Mouse (Mus musculus) embryonic facial prominence, embryonic 13.5 days (tissue): ENCODE results near the gene P2ry14. TPM values are rescaled to one million over a fixed set of nuclear protein-coding genes. Genes with fewer than 3 reads are reported as not detected.
"Not testable (repeated sequence)": the region's sequence is repeated elsewhere in the genome, so short reads cannot be mapped to it uniquely, and the experiment has no call there.

ENCODE experiments used
- ATAC-seq: fragments of 200-750 bp; cut with Nextera tagmentation; 2 replicates; pipeline ENCODE4 v1.8.0; 2017; ENCODE audit warnings: low read depth; ENCODE audit not compliant: insufficient number of reproducible peaks, insufficient read depth, low FRiP score, low TSS enrichment
- H3K27ac ChIP-seq: fragments of 300-500 bp; sonication (generic); 2 replicates; pipeline ENCODE4 v1.5.1; 2015; ENCODE audit warnings: moderate library complexity, mild to moderate bottlenecking, inconsistent platforms
- H3K27me3 ChIP-seq: fragments of 300-500 bp; sonication (generic); 2 replicates; pipeline ENCODE4 v1.6.1; 2015; ENCODE audit warnings: mild to moderate bottlenecking, inconsistent platforms
- H3K36me3 ChIP-seq: fragments of 300-500 bp; sonication (generic); 2 replicates; pipeline ENCODE4 v1.6.1; 2015; ENCODE audit warnings: mild to moderate bottlenecking, inconsistent platforms
- H3K4me1 ChIP-seq: fragments of 300-500 bp; sonication (generic); 2 replicates; pipeline ENCODE4 v1.6.1; 2015; ENCODE audit warnings: inconsistent platforms
- H3K4me2 ChIP-seq: fragments of 300-500 bp; sonication (generic); 2 replicates; pipeline ENCODE4 v1.6.1; 2015; ENCODE audit warnings: moderate library complexity, mild to moderate bottlenecking, inconsistent platforms
- H3K4me3 ChIP-seq: fragments of 300-500 bp; sonication (generic); 2 replicates; pipeline ENCODE4 v1.5.1; 2015; ENCODE audit warnings: mild to moderate bottlenecking, inconsistent platforms
- H3K9ac ChIP-seq: fragments of 300-500 bp; sonication (generic); 2 replicates; pipeline ENCODE4 v1.6.1; 2015; ENCODE audit warnings: mild to moderate bottlenecking, inconsistent platforms
- H3K9me3 ChIP-seq: fragments of 300-500 bp; sonication (generic); 2 replicates; pipeline ENCODE4 v1.6.1; 2016; ENCODE audit warnings: inconsistent platforms
- WGBS: fragments of 180-500 bp; shearing (Covaris S2); methylation state at CpG from one replicate; pipeline ENCODE4 v1.1.7; 2015; ENCODE audit warnings: mixed read lengths; 5-methylcytosine and 5-hydroxymethylcytosine counted together
- polyA plus RNA-seq: library from polyadenylated mRNA; unstranded; fragments of >200 nt; fragmentation: Nextera tagmentation; extraction: Ambion mirVana; gene quantifications from 2 replicates; pipeline ENCODE4 v1.2.1, GENCODE M21; 2015

P2ry14 gene
- polyA plus RNA-seq, 1 experiment from 2014 or later = 2.1 TPM

GRCm38 (mm10) chr3:59102146-59102545 lies 51.3 kb downstream of the P2ry14 start:
- H3K9me3 ChIP-seq = no peaks in the 10 kb centered on the region
- H3K27me3 ChIP-seq = no peaks in the 10 kb centered on the region
- 91% methylated on average over 2 of the region's 2 CpGs for WGBS
- no peak for ATAC-seq
- H3K9ac ChIP-seq = no peak overlapping the region
- H3K4me2 ChIP-seq = no peak overlapping the region
- no peaks in the 10 kb centered on the region for H3K36me3 ChIP-seq
- no peak overlapping the region for H3K27ac ChIP-seq
- H3K4me3 ChIP-seq = no peak overlapping the region
- peaks cover 4% of the 10 kb centered on the region; the same call in 1 of the 2 replicates for H3K4me1 ChIP-seq

GRCm38 (mm10) chr3:59101218-59101986 lies 52.0 kb downstream of the P2ry14 start, which contains the start of gene Gpr171:
Gpr171 (minus strand) TSS chr3:59101821.
- Histone ChIP-seq H3K36me3 (no peaks in the 10 kb centered on the region), H3K9me3 (no peaks in the 10 kb centered on the region), H3K4me2 (no peak within 1 kb of the TSS), H3K4me3 (no peak within 1 kb of the TSS), H3K27ac (no peak within 1 kb of the TSS), H3K9ac (no peak within 1 kb of the TSS), H3K27me3 (no peaks in the 10 kb centered on the region), H3K4me1 (peaks cover 4% of the 10 kb centered on the region; the same call in 1 of the 2 replicates)
- no peak for ATAC-seq
- whole genome bisulfite sequencing = 68% methylated on average over 6 of the region's 6 CpGs

- Histone ChIP-seq H3K9ac (no peak overlapping the region), H3K27ac (no peak overlapping the region), H3K4me1 (peaks cover 4% of the 10 kb centered on the region; the same call in 1 of the 2 replicates), H3K4me2 (no peak overlapping the region), H3K36me3 (no peaks in the 10 kb centered on the region), H3K4me3 (no peak overlapping the region), H3K27me3 (no peaks in the 10 kb centered on the region), H3K9me3 (no peaks in the 10 kb centered on the region)
- 89% methylated on average over 10 of the region's 10 CpGs for WGBS
- ATAC-seq = no peak
Measured at GRCm38 (mm10) chr3:59098540-59098939, 54.9 kb downstream of the P2ry14 start.

GRCm38 (mm10) chr3:59097421-59097820 lies 56.0 kb downstream of the P2ry14 start:
- Histone ChIP-seq H3K4me3 (no peak overlapping the region), H3K4me2 (no peak overlapping the region), H3K27ac (no peak overlapping the region), H3K4me1 (peaks cover 9% of the 10 kb centered on the region; the same call in 1 of the 2 replicates), H3K9ac (no peak overlapping the region), H3K9me3 (no peaks in the 10 kb centered on the region), H3K36me3 (no peaks in the 10 kb centered on the region), H3K27me3 (no peaks in the 10 kb centered on the region)
- 78% methylated on average over 6 of the region's 6 CpGs for WGBS
- ATAC-seq = no peak

GRCm38 (mm10) chr3:59092702-59093101 lies 60.7 kb downstream of the P2ry14 start:
- WGBS = 72% methylated on average over 11 of the region's 11 CpGs

GRCm38 (mm10) chr3:59080919-59081318 lies 72.5 kb downstream of the P2ry14 start:
- Histone ChIP-seq H3K36me3 (no peaks in the 10 kb centered on the region), H3K4me1 (peaks cover 12% of the 10 kb centered on the region), H3K27me3 (no peaks in the 10 kb centered on the region), H3K9me3 (no peaks in the 10 kb centered on the region), H3K4me3 (no peak overlapping the region), H3K9ac (0 out of 2 replicates have a peak overlapping the region, but pooled peaks have one; percentile 27), H3K4me2 (0 out of 2 replicates have a peak overlapping the region, but pooled peaks have one; percentile 1), H3K27ac (no peak overlapping the region)
- 0 out of 2 replicates have a peak, but pooled peaks have one; percentile 17 for ATAC-seq
- WGBS = 10% methylated on average over 7 of the region's 7 CpGs

More at GRCm38 (mm10) chr3:59092702-59093101, 60.7 kb downstream of the P2ry14 start:
- no peaks in the 10 kb centered on the region for H3K9me3 ChIP-seq
- H3K4me2 ChIP-seq = no peak overlapping the region
- H3K4me1 ChIP-seq = 0 out of 2 replicates have a peak, but pooled peaks cover 5% of the 10 kb centered on the region
- H3K9ac ChIP-seq = no peak overlapping the region
- no peaks in the 10 kb centered on the region for H3K27me3 ChIP-seq
- ATAC-seq = no peak
- no peak overlapping the region for H3K27ac ChIP-seq
- no peak overlapping the region for H3K4me3 ChIP-seq
- no peaks in the 10 kb centered on the region for H3K36me3 ChIP-seq

GRCm38 (mm10) chr3:59080293-59080916 lies 73.0 kb downstream of the P2ry14 start:
- no peak overlapping the region for H3K9ac ChIP-seq
- ATAC-seq = 0 out of 2 replicates have a peak, but pooled peaks have one; percentile 43
- peaks cover 12% of the 10 kb centered on the region for H3K4me1 ChIP-seq
- 11% methylated on average over 6 of the region's 6 CpGs for WGBS
- H3K4me2 ChIP-seq = 0 out of 2 replicates have a peak overlapping the region, but pooled peaks have one; percentile 1
- H3K4me3 ChIP-seq = no peak overlapping the region
- H3K36me3 ChIP-seq = no peaks in the 10 kb centered on the region
- H3K9me3 ChIP-seq = no peaks in the 10 kb centered on the region
- no peak overlapping the region for H3K27ac ChIP-seq
- no peaks in the 10 kb centered on the region for H3K27me3 ChIP-seq

GRCm38 (mm10) chr3:59079327-59079726 lies 74.1 kb downstream of the P2ry14 start:
- Histone ChIP-seq H3K4me1 (peaks cover 12% of the 10 kb centered on the region), H3K27ac (no peak overlapping the region), H3K4me3 (no peak overlapping the region), H3K9ac (no peak overlapping the region), H3K36me3 (no peaks in the 10 kb centered on the region), H3K27me3 (no peaks in the 10 kb centered on the region), H3K4me2 (no peak overlapping the region), H3K9me3 (no peaks in the 10 kb centered on the region)
- no peak for ATAC-seq
- 36% methylated on average over 4 of the region's 4 CpGs for WGBS

- H3K9me3 ChIP-seq = no peaks in the 10 kb centered on the region
- no peaks in the 10 kb centered on the region for H3K36me3 ChIP-seq
- H3K27me3 ChIP-seq = no peaks in the 10 kb centered on the region
- no peak overlapping the region for H3K27ac ChIP-seq
- WGBS = 52% methylated on average over 11 of the region's 11 CpGs
- peaks cover 12% of the 10 kb centered on the region for H3K4me1 ChIP-seq
- no peak for ATAC-seq
- no peak overlapping the region for H3K4me3 ChIP-seq
- no peak overlapping the region for H3K9ac ChIP-seq
- H3K4me2 ChIP-seq = no peak overlapping the region
Measured at GRCm38 (mm10) chr3:59078585-59078984, 74.8 kb downstream of the P2ry14 start.

GRCm38 (mm10) chr3:59077278-59077677 lies 76.1 kb downstream of the P2ry14 start:
- Histone ChIP-seq H3K36me3 (no peaks in the 10 kb centered on the region), H3K4me1 (peaks cover 12% of the 10 kb centered on the region), H3K9ac (no peak overlapping the region), H3K27ac (no peak overlapping the region), H3K27me3 (no peaks in the 10 kb centered on the region), H3K4me2 (no peak overlapping the region), H3K9me3 (no peaks in the 10 kb centered on the region), H3K4me3 (no peak overlapping the region)
- 56% methylated on average over 4 of the region's 4 CpGs for WGBS
- ATAC-seq = no peak

GRCm38 (mm10) chr3:59069071-59069470 lies 84.3 kb downstream of the P2ry14 start:
- H3K4me2 ChIP-seq, ATAC-seq, H3K9ac ChIP-seq, H3K4me3 ChIP-seq, H3K27ac ChIP-seq, H3K36me3 ChIP-seq, H3K4me1 ChIP-seq, H3K27me3 ChIP-seq, H3K9me3 ChIP-seq: not testable (repeated sequence)
- 88% methylated on average over 1 of the region's 1 CpGs for WGBS
